Comparison of ENCODE assay signal across 8 mouse cellular contexts in the genomic region with DNA sequence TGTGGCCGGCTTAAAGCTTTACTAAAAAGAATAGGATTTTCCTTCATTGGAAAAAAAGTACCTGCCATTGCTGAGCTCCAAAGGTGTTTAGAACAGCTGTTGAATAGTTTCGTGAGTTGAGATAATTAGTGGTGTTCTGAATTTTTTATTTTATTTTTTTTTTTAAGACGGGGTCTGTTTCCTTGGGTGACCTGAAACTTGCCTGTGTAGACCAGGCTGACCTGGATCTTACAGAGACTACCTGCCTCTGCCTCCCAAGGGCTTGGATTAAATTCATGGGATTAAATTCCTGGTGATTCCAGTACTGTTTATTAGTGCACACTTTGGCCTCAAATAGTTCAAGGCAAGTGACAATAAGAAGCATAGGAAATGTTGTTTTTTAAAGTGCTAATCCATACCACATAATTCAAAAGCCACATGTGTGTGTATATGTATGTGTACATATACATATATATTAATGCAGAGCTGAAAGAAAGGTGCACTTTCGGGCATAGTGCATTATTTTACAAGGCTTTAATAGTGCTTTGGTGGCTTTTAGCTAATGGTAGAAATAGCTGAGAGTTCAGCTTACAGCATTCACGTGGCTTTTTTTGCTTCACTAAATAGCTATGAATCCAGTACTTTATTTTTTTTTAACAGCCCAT. TPM values are rescaled to one million over a fixed set of nuclear protein-coding genes. Genes with fewer than 3 reads are reported as not detected.
A peak's percentile ranks its signal among the peaks of the same experiment; 100 is the strongest.
DNase-seq lines count a peak whose midpoint lies in the region; ATAC-seq and TF ChIP-seq lines count a peak whose summit lies in the region.

No protein-coding gene starts in this region.

- peak overlapping the region; percentile 87 for H3K4me3 ChIP-seq in heart, embryonic 10.5 days
- peak overlapping the region; percentile 66 to 88 (median 85) for H3K4me3 ChIP-seq in CH12.LX (replicated peaks in 1 of 3; ENCODE audit: low read depth in 2 of 3, low read length in 2 of 3, poor library complexity in 1 of 3)
- H3K4me3 ChIP-seq in forebrain, embryonic 15.5 days = peak overlapping the region; percentile 86
- H3K4me3 ChIP-seq in liver, embryonic 16.5 days (ENCODE audit: low read depth, low read length) = peak overlapping the region; percentile 67

- peak overlapping the region; percentile 85 for H3K9ac ChIP-seq in CH12.LX (ENCODE audit: insufficient read depth, low read depth)
- peak overlapping the region; percentile 93 for H3K9ac ChIP-seq in forebrain, embryonic 15.5 days (replicated peaks)
- H3K9ac ChIP-seq in liver, embryonic 16.5 days (ENCODE audit: low read depth, low read length) = no peak overlapping the region; the same call in 1 of the 2 replicates

- dilution Hi-C loops in CH12.LX (cut with MboI; ENCODE audit: extremely low pct_ligation_motif_present, extremely low pct_unique_long_range_greater_than_20kb, low sequenced_read_pairs) = no loop called here

- WGBS in heart, embryonic 10.5 days = 19% methylated on average over 5 of the region's 5 CpGs
- WGBS in forebrain, embryonic 15.5 days = 7% methylated on average over 5 of the region's 5 CpGs
- WGBS in liver, embryonic 16.5 days (ENCODE audit: insufficient replicate concordance) = 11% methylated on average over 5 of the region's 5 CpGs

- no peak for TF ChIP-seq RAD21 in CH12.LX (IDR thresholded peaks at IDR 0.05; ENCODE audit: low read depth, low read length)

- no peak for TF ChIP-seq POLR2A in CH12.LX (IDR thresholded peaks at IDR 0.05; ENCODE audit: low read depth, low read length)

- peaks cover 10% of the 10 kb centered on the region for H3K36me3 ChIP-seq in heart, embryonic 10.5 days
- peaks cover 0 to 29% of the 10 kb centered on the region in 2 experiments for H3K36me3 ChIP-seq in CH12.LX (replicated peaks in 1 of 2; ENCODE audit: control insufficient read depth in 1 of 2, insufficient read depth in 1 of 2, low read length in 1 of 2)
- H3K36me3 ChIP-seq in forebrain, embryonic 15.5 days = no peaks in the 10 kb centered on the region
- H3K36me3 ChIP-seq in liver, embryonic 16.5 days (ENCODE audit: control insufficient read depth, insufficient read depth) = no peaks in the 10 kb centered on the region

- in situ Hi-C loops in CH12.LX (cut with MboI; ENCODE audit: low pct_ligation_motif_present, low pct_unique_long_range_greater_than_20kb, low sequenced_read_pairs) = no loop called here

- TF ChIP-seq CTCF in CH12.LX (conservative IDR thresholded peaks at IDR 0.05 in 1 of 2, IDR thresholded peaks at IDR 0.05 in 1 of 2; ENCODE audit: low read depth in 2 of 2, low read length in 2 of 2) = no peak

- H3K4me2 ChIP-seq in CH12.LX (ENCODE audit: insufficient read depth, low read depth, poor library complexity, severe bottlenecking) = peak overlapping the region; percentile 88
- H3K4me2 ChIP-seq in forebrain, embryonic 15.5 days (replicated peaks) = peak overlapping the region; percentile 57
- H3K4me2 ChIP-seq in liver, embryonic 16.5 days (ENCODE audit: low read depth, low read length) = peak overlapping the region; percentile 54

- no peak for TF ChIP-seq EP300 in CH12.LX (IDR thresholded peaks at IDR 0.05; ENCODE audit: low read length)

- H3K4me1 ChIP-seq in heart, embryonic 10.5 days = peaks cover 14% of the 10 kb centered on the region
- peaks cover 3 to 34% of the 10 kb centered on the region in 2 experiments; a peak in 3 of 4 replicates for H3K4me1 ChIP-seq in CH12.LX (ENCODE audit: control insufficient read depth in 1 of 2, insufficient read depth in 2 of 2)
- peaks cover 35% of the 10 kb centered on the region for H3K4me1 ChIP-seq in forebrain, embryonic 15.5 days
- peaks cover 11% of the 10 kb centered on the region for H3K4me1 ChIP-seq in liver, embryonic 16.5 days (ENCODE audit: control insufficient read depth, low read depth, low read length)

- peak overlapping the region; percentile 100 for H3K27ac ChIP-seq in heart, embryonic 10.5 days
- no peak overlapping the region for H3K27ac ChIP-seq in CH12.LX (ENCODE audit: insufficient read depth, low read depth)
- H3K27ac ChIP-seq in forebrain, embryonic 15.5 days (replicated peaks) = peak overlapping the region; percentile 95
- H3K27ac ChIP-seq in liver, embryonic 16.5 days (ENCODE audit: low read length) = peak overlapping the region; percentile 87; the same call in 1 of the 2 replicates

- H3K79me2 ChIP-seq in CH12.LX (replicated peaks; ENCODE audit: control insufficient read depth, extremely low read depth, insufficient read depth, poor library complexity, severe bottlenecking) = peaks cover 28% of the 10 kb centered on the region

- H3K9me3 ChIP-seq in heart, embryonic 10.5 days = no peaks in the 10 kb centered on the region
- no peaks in the 10 kb centered on the region for H3K9me3 ChIP-seq in CH12.LX (replicated peaks; ENCODE audit: low read length)
- no peaks in the 10 kb centered on the region for H3K9me3 ChIP-seq in forebrain, embryonic 15.5 days
- no peaks in the 10 kb centered on the region for H3K9me3 ChIP-seq in liver, embryonic 16.5 days (replicated peaks; ENCODE audit: control insufficient read depth, low read length)

- no peak for DNase-seq in heart, embryonic 10.5 days (ENCODE audit: low spot score)
- no peak for DNase-seq in heart, adult 11 months
- DNase-seq in CH12.LX (ENCODE audit: extremely low read depth) = no peak
- no peak for DNase-seq in adrenal gland, adult 8-10 months
- DNase-seq in gastrocnemius, postnatal 4 days (ENCODE audit: low spot score in 2 of 2) = no peak
- DNase-seq in ovary, postnatal 10 days (ENCODE audit: low spot score) = no peak

- no peak for ATAC-seq in forebrain, embryonic 15.5 days (replicated peaks)
- no peak for ATAC-seq in liver, embryonic 16.5 days (ENCODE audit: low read depth)

- H3K27me3 ChIP-seq in heart, embryonic 10.5 days (ENCODE audit: insufficient read depth, poor library complexity, severe bottlenecking) = no peaks in the 10 kb centered on the region
- no peaks in the 10 kb centered on the region for H3K27me3 ChIP-seq in CH12.LX (replicated peaks)
- H3K27me3 ChIP-seq in forebrain, embryonic 15.5 days = no peaks in the 10 kb centered on the region
- peaks cover 12% of the 10 kb centered on the region for H3K27me3 ChIP-seq in liver, embryonic 16.5 days (ENCODE audit: control insufficient read depth, insufficient read depth, low read depth, low read length)

TF ChIP-seq in CH12.LX, 34 proteins besides CTCF, POLR2A, EP300 and RAD21:
- no peak for TF ChIP-seq ZKSCAN1 (IDR thresholded peaks at IDR 0.05; ENCODE audit: borderline replicate concordance, low read depth, low read length)
- TF ChIP-seq SIN3A (IDR thresholded peaks at IDR 0.05; ENCODE audit: low read length) = peak; percentile 52; the same call in 1 of the 2 replicates
- TF ChIP-seq ZNF384 (IDR thresholded peaks at IDR 0.05; ENCODE audit: low read depth, low read length) = 0 out of 2 replicates have a peak, but pooled peaks have one; percentile 20

RNA-seq across cellular contexts. Expression of a gene that starts 2.6 kb away (rescaled TPM):
- 52.1 and 56.2 TPM in 2 replicates for polyA plus RNA-seq in heart, embryonic 10.5 days (2016; fragmentation: Nextera tagmentation; extraction: Ambion mirVana)
- total RNA-seq in CH12.LX (2012; rRNA removed) = 6.2 and 8.2 TPM in 2 replicates
- 7.6 and 9.0 TPM in 2 replicates for total RNA-seq in CH12.LX (2014; rRNA removed)
- 40.2 and 50.3 TPM in 2 replicates for polyA plus RNA-seq in CH12.LX (2012; ENCODE audit: insufficient read length, low read depth)
- polyA plus RNA-seq in forebrain, embryonic 15.5 days (2015; fragmentation: Nextera tagmentation; extraction: Ambion mirVana) = 40.4 and 42.7 TPM in 2 replicates
- polyA plus RNA-seq in liver, embryonic 16.5 days (2015; fragmentation: Nextera tagmentation; extraction: Ambion mirVana) = 4.9 and 5.2 TPM in 2 replicates
- 10 to 100 TPM; 19.6 to 30.0 (median 26.0) TPM for total RNA-seq in adrenal gland, adult 8-10 months (2022)
- 10 to 100 TPM; 20.6 to 23.3 TPM for total RNA-seq in gastrocnemius, postnatal 4 days (2021)

RNA-seq across cellular contexts. Expression of a gene that starts 49.1 kb away (rescaled TPM):
- 27.8 and 34.5 TPM in 2 replicates for polyA plus RNA-seq in heart, embryonic 10.5 days (2016; fragmentation: Nextera tagmentation; extraction: Ambion mirVana)
- total RNA-seq in CH12.LX (2012; rRNA removed) (49.1 and 65.4 TPM in 2 replicates), CH12.LX (2014; rRNA removed) (47.3 and 52.0 TPM in 2 replicates)
- 68.6 and 73.4 TPM in 2 replicates for polyA plus RNA-seq in CH12.LX (2012; ENCODE audit: insufficient read length, low read depth)
- polyA plus RNA-seq in forebrain, embryonic 15.5 days (2015; fragmentation: Nextera tagmentation; extraction: Ambion mirVana) = 45.3 and 46.9 TPM in 2 replicates
- polyA plus RNA-seq in liver, embryonic 16.5 days (2015; fragmentation: Nextera tagmentation; extraction: Ambion mirVana) = 13.1 and 13.3 TPM in 2 replicates
- total RNA-seq in adrenal gland, adult 8-10 months (2022) = 10 to 100 TPM; 37.8 to 43.1 (median 40.3) TPM
- 10 to 100 TPM; 22.4 to 22.5 TPM for total RNA-seq in gastrocnemius, postnatal 4 days (2021)
